Mouse (Mus musculus) cerebellum, postnatal 36 days (tissue): ENCODE measurements at regions not wholly inside any gene's neighbourhood (a gene's known extent, or its start where the extent isn't known, plus 50 kb on each side); places are given as distances from the start of the nearest gene placed in this dataset.

ENCODE experiments used
- DNase-seq, 2 experiments: peaks; one replicate each; pipeline ENCODE4 v3.0.0; 2021 to 2022; ENCODE audit warnings: mixed read lengths in 2 of 2

DNA sequence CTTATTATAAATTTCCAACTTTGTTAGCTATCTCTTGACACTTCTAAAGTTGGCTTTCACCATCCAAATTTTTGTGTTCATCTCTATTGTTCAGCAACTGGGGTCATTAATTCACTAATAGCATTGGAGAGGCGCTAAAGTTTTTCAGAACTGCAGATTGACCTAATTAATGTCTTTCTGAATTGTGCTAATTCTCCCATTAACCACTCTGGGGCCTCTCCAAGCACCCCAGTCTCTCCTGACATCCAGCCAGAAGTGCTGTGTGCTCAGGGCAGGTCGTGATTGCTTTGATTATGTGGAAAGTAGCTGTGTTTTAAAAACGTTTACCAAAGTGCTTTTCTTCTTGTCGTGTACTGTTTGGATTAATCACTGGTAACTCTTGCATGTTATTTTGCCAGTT is 117.0 kb upstream of the Rbms1 start:
- DNase-seq = no peak

DNA sequence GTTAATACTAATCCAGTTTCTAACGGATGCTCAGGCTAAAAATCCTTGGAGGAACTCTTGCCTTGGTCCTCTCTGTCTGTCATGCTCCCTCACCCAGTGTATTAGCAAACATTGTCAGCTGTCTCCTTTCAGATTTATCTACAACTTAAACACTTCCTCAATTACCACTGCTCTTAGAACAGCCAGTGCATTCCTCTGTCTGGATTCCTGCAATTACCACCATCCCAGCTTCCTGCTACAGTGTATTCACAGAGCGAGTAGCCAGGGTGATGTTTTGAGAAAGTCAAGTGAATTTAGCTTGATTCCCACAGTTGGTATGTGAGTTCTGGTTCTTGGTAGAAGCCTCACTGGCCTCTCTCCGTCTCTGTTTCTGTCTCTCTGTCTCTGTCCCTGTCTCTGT is 108.0 kb upstream of the Rbms1 start:
- DNase-seq = no peak

DNA sequence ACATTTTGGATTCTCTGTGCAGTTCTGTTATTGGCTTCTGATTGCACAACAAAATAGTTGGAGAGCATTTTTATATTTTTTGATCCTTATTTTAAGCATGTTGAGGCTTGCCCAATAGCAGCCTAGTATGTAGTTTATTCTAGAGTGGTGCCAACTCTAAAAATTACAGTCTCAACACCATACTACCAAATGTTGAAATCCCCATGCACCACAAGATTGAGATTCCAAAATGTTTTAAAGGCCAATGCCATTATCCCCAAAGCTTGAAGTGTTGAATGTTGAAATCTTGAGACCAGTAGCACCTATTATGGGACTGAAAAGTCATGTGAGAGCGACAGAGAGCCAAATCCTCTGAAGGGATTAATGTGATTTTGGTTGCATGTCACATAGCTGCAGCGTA is 104.9 kb upstream of the Rbms1 start:
- DNase-seq = no peak

DNA sequence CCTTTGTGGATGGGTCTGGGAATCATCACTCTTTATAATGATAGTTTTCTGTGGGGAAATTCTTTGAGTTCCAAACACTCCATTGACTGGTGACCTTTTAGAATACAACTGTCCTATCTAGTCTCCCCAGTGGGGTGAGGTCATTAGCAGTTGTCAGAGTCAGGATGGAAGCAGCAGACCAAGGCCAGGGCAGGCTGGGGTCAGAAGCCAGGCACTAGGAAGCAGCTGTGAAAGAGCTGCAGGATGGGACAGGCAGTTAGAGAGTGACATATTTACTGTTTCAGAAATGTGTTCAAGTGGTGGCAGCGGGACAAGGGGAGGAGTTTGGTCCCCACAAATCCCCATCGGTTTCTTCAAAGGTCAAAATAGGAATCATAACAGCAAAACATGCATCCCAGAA is 99.1 kb upstream of the Rbms1 start:
- no peak for DNase-seq

DNA sequence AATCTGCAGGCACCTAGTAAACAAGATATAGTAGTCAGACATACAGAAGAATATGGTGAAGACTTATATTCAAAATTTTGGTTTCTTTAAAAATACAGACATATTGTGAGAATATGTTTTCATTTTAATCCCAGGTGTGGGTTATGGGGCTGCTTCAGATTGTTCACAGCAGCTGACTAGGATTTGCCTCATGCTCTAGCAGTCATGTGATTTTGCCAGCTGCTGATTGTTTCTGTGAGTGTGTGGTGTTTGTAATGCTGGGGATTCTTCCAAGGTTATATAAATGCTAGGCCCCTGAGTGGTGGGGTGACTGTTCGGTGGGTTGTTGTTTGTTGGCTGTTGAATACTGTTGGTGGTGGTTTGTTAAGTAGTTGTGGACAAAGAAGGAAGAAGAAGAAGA is 97.9 kb upstream of the Rbms1 start:
- no peak for DNase-seq

DNA sequence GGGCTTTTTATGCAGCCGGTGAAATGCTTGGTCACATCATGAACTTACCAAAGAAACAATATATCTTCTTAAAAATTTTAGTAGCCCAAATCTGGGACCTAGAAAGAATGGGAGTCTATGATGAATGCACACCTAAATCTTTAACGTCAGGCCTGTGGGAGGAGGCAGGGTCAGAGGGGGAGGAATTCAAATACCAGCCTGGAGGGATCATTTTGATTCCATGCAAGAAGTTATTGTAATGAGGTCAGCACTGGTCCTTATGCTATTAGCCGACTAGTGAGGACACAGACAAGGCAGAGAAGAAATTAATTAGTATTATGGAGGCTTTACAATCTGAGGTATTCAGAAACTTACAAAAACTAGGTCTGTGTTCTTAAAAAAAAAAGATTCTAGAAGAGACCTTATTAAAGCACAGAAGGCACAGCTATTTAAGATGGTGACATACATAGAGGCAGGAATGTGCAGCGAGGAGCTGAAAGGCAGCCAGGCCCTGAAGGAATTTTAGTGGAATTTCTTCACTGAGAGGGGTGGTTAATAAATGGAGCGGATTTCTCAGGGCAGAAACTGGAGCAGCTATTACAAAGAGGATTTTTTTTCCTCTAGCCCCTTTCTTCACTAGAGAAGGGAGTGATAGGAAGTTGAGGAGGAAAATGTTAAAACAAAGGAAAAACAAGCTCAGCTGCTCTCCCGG is 95.7 kb upstream of the Rbms1 start:
- no peak for DNase-seq

DNA sequence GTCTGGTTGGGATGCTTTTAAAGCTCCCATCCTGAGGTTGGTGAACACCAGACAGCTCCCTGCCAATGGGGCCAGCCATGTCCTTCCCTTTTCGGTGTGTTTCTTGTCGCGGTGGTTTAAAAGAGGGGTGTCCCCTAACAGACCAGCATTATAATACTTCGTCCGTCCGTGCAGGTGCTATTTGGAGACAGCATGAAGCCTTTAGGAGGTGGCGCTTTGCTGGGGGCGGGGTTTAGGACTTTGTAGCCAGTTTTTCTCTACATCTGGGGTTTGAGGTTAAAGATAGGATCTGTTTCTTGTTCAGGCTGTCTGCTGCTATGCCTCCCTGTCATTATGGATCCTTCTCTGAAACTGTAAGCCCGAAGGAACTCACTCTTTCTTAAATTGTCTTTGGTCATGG is 89.3 kb upstream of the Rbms1 start:
- DNase-seq = no peak

DNA sequence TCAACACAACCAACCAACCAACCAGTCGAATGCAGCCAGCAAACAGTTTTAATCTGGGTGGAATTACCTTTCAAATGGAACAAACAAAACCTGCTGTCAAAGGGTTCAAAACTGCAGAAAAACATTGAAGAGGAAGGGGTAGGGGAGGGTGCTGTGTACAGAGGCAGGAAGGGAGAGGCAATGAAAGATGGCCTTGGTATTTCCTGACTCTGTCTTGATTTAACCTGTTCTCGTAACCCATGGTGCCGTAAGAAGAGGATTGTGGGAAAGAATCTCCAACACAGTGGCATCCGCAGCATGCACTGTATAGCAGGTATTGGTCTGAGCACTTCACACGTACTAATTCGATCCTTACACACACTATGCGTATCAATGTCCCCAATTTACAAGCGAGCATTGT is 88.8 kb upstream of the Rbms1 start:
- no peak for DNase-seq

DNA sequence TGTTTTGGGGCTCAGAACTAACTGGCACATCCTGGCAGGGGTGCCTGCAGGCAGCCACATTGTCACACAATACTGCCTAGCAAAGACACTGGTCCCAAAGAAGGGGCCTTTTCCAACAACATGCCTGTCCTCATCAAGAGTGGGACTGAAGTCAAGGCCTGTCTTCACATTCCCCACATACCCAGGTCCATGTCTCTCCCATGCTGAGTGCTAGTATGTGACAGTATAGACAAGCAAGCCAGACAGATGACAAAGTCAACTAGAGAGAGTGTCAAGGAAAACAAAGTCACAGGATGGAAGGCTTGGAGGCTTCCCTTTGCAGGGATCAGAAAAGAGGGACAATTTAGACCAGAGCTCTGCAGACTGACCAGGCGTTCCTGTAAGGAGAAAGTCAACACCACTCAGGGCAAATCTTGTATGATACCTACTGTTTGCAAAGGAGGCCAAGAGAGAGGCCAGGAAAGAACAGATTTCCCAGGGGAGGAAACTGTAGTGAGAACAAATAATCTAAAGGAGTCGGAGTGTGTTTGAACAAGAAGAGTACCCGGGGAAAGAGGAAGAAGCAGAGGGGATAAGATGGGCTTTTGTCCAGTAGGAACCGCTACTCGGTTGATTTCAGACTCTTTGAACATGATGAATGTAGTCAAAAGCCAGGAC is 83.2 kb upstream of the Rbms1 start:
- DNase-seq = no peak

DNA sequence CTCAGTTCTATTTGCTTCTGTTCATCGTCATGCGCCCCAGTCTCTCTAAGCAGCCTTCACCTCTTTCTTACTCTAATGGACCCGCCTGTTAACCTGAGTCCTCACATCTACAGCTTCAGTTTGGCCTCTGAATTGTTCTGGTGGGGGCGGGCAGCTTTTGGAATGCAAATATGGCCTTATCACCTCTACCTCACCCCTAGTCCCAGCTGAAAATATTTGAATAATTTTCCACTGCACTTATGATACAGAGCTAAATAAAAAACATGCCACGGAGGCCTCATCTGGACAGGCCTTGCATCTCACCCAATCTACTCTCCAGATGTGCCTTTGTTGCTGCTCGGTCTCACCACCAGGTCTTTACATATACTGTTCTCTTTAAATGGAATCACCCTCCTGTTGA is 82.5 kb upstream of the Rbms1 start:
- DNase-seq = no peak

DNA sequence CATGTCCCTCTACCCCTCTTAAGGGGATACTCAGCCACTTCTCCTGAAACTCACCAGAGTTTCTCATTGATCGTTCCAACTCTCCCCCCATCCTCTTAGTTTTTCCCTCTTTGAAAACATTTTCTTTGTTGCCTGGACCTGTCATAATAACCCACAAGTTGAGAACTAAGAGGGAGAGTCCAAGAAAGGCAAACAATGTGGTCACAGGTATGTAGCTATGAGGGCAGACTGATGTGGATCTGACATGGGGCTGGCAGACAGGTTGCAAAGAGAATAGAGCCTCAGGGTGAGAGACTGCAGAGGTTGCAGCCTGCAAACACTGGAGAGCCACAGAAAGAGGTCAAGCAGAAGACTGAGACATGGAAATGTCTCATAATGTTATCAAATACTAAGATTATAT is 69.9 kb upstream of the Rbms1 start:
- no peak for DNase-seq

DNA sequence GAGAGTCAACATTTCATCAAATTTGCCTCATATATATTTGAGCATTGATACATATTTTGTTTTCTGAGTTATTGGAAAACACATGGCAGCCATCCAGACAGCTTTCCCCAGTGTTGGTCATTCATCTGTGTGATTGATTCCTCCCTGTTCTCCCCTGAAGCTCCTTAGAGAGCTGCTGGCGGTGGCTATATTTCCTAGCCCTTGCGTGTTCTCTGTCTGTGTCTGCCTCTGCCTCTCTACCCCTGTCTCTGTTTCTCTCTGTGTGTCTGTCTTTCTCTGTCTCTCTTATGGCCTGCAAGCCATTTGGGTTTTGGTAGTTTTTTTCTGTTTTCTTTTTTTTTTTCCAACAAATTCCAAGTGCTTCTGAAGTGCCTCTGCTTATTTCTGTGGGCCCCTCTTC is 66.7 kb upstream of the Rbms1 start:
- DNase-seq = no peak

DNA sequence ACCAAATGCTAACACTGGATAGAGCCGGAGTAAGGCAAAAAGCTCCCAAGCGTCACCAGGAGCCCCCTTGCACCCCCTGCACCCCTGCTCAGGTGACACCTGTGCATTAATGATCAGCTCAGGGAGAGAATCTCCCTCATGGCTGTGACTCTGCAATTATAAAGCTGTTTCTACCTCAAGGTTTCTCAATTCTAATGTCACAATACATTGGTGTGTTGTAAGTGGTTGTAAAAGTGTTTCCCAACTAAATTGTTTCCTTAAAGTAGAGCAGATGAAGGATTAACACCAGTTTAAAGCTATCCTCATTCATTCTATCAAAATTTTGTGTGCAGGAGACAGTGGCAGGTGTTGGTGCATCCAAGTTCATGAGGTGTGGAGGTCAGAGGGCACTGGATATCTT is 65.6 kb upstream of the Rbms1 start:
- no peak for DNase-seq

DNA sequence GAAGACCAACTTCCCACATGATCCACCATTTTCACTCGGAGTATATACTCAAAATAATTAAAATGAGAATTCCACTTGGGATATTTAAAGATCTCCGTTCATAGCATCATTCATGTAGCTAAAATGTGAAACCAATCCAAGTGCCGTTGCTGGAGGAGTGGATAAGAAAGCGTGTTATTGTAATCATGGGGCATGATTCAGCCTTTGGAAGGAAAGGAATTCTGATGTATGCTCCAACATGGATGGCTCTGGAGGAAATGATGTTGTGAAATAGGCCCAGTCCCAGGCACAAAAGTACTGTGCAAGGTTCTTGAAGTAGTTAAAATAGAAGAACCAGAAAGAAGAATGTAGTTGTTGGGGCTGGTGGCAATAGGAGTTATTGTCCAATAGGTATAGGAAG is 64.7 kb upstream of the Rbms1 start:
- DNase-seq = no peak

DNA sequence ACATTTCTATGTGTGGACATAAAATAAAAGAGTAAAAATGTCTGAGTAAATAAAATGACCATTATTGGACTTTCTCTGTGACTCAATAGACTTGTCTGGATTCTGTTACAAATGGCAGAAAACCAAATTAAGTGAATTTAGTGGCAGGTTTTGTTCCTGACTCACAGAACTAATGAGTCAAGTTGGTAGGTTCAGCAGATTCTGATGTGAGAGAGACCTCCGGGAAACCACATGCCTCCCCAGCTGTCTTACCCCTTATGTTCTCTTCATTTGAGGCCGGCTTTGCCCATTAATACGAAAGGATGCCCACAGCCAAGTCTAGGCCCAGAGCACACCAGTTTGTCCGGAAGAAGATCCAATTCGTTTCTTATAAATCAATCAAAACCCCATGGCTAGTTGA is 59.4 kb upstream of the Rbms1 start:
- DNase-seq = no peak

DNA sequence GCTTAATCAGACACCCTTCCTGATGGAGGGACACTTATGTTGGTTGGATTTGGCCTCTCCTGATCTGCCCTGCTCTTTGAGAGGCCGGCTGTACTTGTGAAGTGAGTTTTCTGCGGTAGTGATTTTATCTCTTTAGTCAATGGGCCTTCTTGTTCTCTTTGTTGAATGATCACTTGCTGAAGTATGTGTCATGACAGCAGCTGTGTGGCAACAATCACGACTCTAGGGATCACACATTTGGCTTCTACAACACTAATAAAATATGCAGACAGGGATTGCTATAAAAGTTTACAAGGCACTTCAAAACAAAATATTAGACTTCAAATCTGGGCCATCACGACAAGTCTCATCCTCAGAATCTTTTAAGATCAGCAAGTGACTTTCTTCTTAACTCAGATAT is 57.8 kb upstream of the Rbms1 start:
- DNase-seq = no peak

DNA sequence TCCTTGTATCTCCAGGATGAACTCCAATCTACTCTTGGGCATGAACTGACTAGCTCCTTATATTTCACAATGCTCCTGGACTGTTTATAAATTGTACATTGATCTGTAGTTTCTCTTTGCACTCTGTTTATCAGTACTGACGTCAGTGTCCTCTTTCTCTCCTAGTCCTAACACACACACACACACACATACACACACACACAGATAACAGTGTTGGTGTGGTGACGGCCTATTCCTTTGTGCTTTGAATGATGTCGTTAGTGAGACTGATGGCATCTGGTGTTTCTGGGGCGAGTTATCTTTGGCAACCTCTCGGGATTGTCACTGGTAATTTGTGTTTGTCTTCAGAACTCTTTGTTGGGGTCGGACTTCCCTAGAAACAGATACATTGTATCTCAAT is 50.0 kb upstream of the Rbms1 start:
- no peak for DNase-seq
